Mouse (Mus musculus) heart, adult 2 months (tissue): ENCODE data around the gene Npnt. TPM values are rescaled to one million over a fixed set of nuclear protein-coding genes. Genes with fewer than 3 reads are reported as not detected.

Source experiments
- DNase-seq, 2 experiments: peaks; one replicate each; pipeline ENCODE4 v3.0.0; 2021
- H3K27ac ChIP-seq: fragments of 200-600 bp; 2 replicates; pipeline ENCODE4 v1.8.1; 2022
- H3K27me3 ChIP-seq: fragments of 200-500 bp; 2 replicates; pipeline ENCODE4 v1.6.1; 2012; ENCODE audit warnings: mild to moderate bottlenecking, low read length, inconsistent platforms, mixed read lengths; ENCODE audit not compliant: control insufficient read depth, insufficient read depth
- H3K36me3 ChIP-seq: fragments of 200-500 bp; 2 replicates; pipeline ENCODE4 v1.6.1; 2012; ENCODE audit warnings: low read length, inconsistent platforms; ENCODE audit not compliant: control insufficient read depth, insufficient read depth
- H3K4me1 ChIP-seq: fragments of 200-500 bp; 2 replicates; pipeline ENCODE4 v1.6.1; 2011; ENCODE audit warnings: low read length; ENCODE audit not compliant: control insufficient read depth, insufficient read depth
- H3K4me3 ChIP-seq: fragments of 200-600 bp; 2 replicates; pipeline ENCODE4 v1.8.1; 2022
- H3K79me2 ChIP-seq: fragments of 200-500 bp; replicated peaks from 2 replicates; pipeline ENCODE4 v1.6.1; 2012; ENCODE audit warnings: mild to moderate bottlenecking, inconsistent platforms, low read length, moderate library complexity, mixed read lengths; ENCODE audit not compliant: control insufficient read depth, insufficient read depth
- H3K9ac ChIP-seq: fragments of 200-500 bp; 2 replicates; pipeline ENCODE4 v1.6.1; 2012; ENCODE audit warnings: low read depth, mild to moderate bottlenecking, control low read depth, inconsistent platforms, low read length, mixed read lengths
- CTCF ChIP-seq: fragments of 200-600 bp; IDR thresholded peaks from 2 replicates; pipeline ENCODE4 v1.8.1; 2022; ENCODE audit warnings: antibody characterized with exemption, mild to moderate bottlenecking, moderate library complexity
- EP300 ChIP-seq: fragments of 200-500 bp; IDR thresholded peaks from 2 replicates; pipeline ENCODE4 v1.6.1; 2011; ENCODE audit warnings: low read depth, low read length, control low read depth; ENCODE audit not compliant: insufficient read depth
- POLR2A ChIP-seq: fragments of 200-500 bp; IDR thresholded peaks from 2 replicates; pipeline ENCODE4 v1.6.1; 2011; ENCODE audit warnings: mild to moderate bottlenecking, low read depth, low read length, control low read depth; ENCODE audit not compliant: insufficient read depth
- WGBS: fragments of 180-500 bp; shearing (Covaris S2); methylation state at CpG from one replicate; pipeline ENCODE4 v1.1.7; 2018; 5-methylcytosine and 5-hydroxymethylcytosine counted together
- intact Hi-C: fragments of 180-260 bp; cut with DNase I; formaldehyde crosslinking; loops from one replicate; pipeline ENCODE4 v1.15.1; 2025
- polyA plus RNA-seq: library from polyadenylated mRNA; depleted of rRNA; stranded (reverse); fragments of >200 nt; gene quantifications from 2 replicates; pipeline ENCODE4 v1.2.3, GENCODE M21; 2012
- total RNA-seq, 2 experiments: library from RNA; stranded (reverse); gene quantifications; 2 replicates each; pipeline ENCODE4 v1.2.3; 2021

The Npnt gene
- total and polyA plus RNA-seq, 3 experiments = 3.1 to 6.7 (median 4.5) TPM

DNA sequence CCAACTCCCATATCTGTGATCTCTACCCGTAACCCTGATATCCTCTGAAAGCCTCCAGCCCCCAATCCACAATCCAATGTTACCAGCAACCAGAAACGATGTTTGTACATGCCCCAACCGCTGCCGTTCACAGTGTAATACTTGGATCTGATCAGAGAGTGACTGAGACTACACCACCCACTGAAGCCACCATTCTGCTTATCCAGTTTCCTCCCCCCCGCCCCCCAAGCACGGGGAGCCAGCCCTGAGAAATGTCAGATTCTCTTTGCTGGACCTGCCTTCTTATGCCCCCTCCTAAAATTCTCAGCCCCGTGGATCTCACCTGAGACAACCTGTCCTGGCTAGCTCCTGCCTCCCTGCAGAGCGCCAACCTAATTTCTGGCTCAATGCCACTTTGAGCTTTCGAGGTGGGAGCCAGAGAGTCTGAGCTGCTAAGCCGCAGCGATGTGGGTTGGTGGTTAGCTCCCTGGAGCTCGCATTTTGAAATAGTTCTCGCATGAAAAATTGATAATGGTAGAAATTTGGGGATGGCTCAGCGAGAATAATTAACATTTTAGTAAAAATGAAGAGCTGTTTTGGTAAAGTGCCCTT, 85.7 kb downstream of the Npnt start:
- no peak for DNase-seq
- Histone ChIP-seq H3K36me3 (no peaks in the 10 kb centered on the region), H3K4me3 (no peak overlapping the region), H3K79me2 (no peaks in the 10 kb centered on the region), H3K27me3 (no peaks in the 10 kb centered on the region), H3K27ac (no peak overlapping the region), H3K9ac (no peak overlapping the region), H3K4me1 (no peaks in the 10 kb centered on the region)
- 63% methylated on average over 14 of the region's 14 CpGs for WGBS
- intact Hi-C loops = no loop called here
- TF ChIP-seq POLR2A (no peak), CTCF (no peak)

DNA sequence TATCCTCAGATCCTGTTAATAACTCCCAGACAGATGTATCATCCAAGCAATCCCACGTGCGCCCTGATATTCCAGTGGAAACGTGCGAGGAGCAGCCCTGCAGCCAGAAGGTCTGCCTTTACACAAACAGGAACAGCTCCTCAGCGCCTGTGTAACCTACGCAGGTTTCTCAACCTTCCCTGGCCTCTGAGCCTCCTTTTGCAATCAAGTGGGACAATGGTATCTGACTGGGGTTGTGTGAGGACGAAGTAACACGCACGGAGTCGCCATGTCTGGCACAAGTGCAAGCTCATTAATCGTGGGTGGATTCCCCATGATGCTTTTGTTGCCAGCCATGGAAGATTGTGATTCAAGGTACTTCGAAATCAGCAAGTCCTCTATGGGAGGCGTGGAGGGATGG, 86.2 kb downstream of the Npnt start:
- no peak overlapping the region for H3K27ac ChIP-seq
- WGBS = 69% methylated on average over 13 of the region's 13 CpGs
- no peaks in the 10 kb centered on the region for H3K79me2 ChIP-seq
- DNase-seq = no peak
- H3K27me3 ChIP-seq = no peaks in the 10 kb centered on the region
- no peaks in the 10 kb centered on the region for H3K36me3 ChIP-seq
- H3K9ac ChIP-seq = no peak overlapping the region
- intact Hi-C loops = no loop called here
- no peaks in the 10 kb centered on the region for H3K4me1 ChIP-seq
- H3K4me3 ChIP-seq = no peak overlapping the region
- no peak for TF ChIP-seq EP300
- no peak for TF ChIP-seq CTCF
- TF ChIP-seq POLR2A = no peak

DNA sequence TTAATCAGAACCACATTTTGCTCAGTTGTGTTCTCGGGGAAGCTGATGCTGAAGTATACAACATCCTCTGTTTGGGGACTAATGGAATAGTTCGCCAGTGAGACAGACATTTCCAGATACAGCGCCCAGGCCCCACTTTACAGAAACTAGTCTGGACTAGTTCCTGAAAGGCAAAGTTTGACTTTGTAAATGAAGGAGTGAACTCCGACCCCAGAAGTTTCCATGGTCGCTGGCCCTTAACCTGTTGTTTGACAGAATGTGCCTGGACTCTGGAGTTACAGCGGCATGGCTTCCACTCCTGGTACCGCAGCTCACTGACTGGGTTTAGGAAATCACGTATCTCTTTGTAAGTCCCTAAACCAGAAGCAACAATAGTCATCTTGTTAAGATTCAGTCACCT, 89.3 kb downstream of the Npnt start:
- intact Hi-C loops = no loop called here
- Histone ChIP-seq H3K36me3 (no peaks in the 10 kb centered on the region), H3K4me3 (no peak overlapping the region), H3K79me2 (no peaks in the 10 kb centered on the region), H3K4me1 (no peaks in the 10 kb centered on the region), H3K9ac (no peak overlapping the region), H3K27me3 (no peaks in the 10 kb centered on the region), H3K27ac (no peak overlapping the region)
- WGBS = 87% methylated on average over 8 of the region's 8 CpGs
- DNase-seq = no peak
- TF ChIP-seq EP300 (no peak), POLR2A (no peak), CTCF (no peak)

DNA sequence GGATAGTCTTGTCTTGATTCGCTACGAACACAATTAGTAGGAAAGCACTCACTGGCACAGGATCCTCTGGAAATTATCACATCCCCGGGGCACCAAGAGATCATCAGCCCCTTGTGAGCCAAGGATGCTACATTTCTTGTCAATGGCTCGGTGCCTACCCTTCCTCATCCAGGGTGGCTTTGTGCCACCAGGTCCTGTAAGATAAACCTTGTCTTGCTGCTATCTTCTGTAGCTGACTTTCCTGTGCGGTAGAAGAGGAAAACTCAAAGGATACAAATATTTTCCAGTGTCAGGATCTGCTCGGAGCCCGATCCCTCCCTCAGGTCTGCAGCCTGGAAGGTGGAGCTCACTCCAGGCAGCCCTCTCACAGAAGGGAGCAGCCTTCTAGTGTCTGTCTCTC, 90.5 kb downstream of the Npnt start:
- TF ChIP-seq CTCF (no peak), EP300 (no peak), POLR2A (no peak)
- Histone ChIP-seq H3K79me2 (no peaks in the 10 kb centered on the region), H3K9ac (no peak overlapping the region), H3K4me3 (no peak overlapping the region), H3K27ac (no peak overlapping the region), H3K27me3 (no peaks in the 10 kb centered on the region), H3K36me3 (no peaks in the 10 kb centered on the region), H3K4me1 (no peaks in the 10 kb centered on the region)
- intact Hi-C loops = no loop called here
- WGBS = 41% methylated on average over 7 of the region's 7 CpGs
- DNase-seq = no peak

DNA sequence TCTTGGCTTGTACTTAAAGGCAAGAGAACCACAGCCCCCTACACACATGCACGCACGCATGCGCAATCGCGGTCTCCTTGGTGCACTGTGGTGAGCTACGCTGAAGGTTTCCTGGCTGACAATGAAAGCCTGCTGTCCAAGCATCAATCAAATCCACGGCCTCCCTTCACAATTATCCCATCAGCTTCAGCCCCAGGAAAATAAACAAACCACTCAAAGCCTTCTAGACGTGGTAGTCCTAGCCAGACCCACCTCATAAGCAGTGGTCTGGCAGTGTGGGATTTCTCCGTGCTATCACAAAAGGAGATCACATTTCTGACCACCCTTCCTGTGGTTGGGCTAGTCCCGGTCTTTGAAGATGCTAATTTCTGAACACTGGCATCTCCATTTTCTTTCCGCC, 91.2 kb downstream of the Npnt start:
- Histone ChIP-seq H3K27ac (no peak overlapping the region), H3K4me3 (no peak overlapping the region), H3K9ac (no peak overlapping the region), H3K27me3 (no peaks in the 10 kb centered on the region), H3K36me3 (no peaks in the 10 kb centered on the region), H3K4me1 (no peaks in the 10 kb centered on the region), H3K79me2 (no peaks in the 10 kb centered on the region)
- DNase-seq = no peak
- intact Hi-C loops = no loop called here
- 76% methylated on average over 11 of the region's 11 CpGs for WGBS
- no peak for TF ChIP-seq EP300
- TF ChIP-seq CTCF = no peak
- TF ChIP-seq POLR2A = no peak

DNA sequence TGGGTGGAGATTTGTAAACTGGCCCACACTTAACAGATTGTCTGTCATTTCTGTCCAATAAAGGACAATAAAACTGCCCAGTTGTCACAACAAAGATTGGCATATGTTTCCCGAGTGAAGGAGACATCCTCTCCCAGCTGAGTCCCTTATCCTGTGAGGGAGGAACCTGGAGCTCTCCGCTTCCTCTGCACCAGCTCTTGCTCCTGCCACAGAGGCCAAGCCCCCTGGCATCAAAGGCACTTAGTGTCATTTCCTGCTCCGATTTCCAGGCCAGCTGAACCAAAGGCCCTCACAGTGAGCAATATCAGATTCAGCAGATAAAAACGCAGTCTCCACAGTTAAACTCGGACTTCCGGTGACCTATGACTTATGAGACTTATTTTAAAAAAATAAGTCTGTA, 93.4 kb downstream of the Npnt start:
- TF ChIP-seq CTCF (no peak), EP300 (no peak), POLR2A (no peak)
- no peaks in the 10 kb centered on the region for H3K4me1 ChIP-seq
- H3K79me2 ChIP-seq = no peaks in the 10 kb centered on the region
- 37% methylated on average over 6 of the region's 6 CpGs for WGBS
- no peak overlapping the region for H3K9ac ChIP-seq
- DNase-seq = no peak
- no peaks in the 10 kb centered on the region for H3K36me3 ChIP-seq
- H3K4me3 ChIP-seq = no peak overlapping the region
- intact Hi-C loops = no loop called here
- no peak overlapping the region for H3K27ac ChIP-seq
- no peaks in the 10 kb centered on the region for H3K27me3 ChIP-seq
